Mouse (Mus musculus) spleen, adult 2 months (tissue): ENCODE results near the gene Clta.

ENCODE experiments used
- CTCF ChIP-seq: fragments of 200-500 bp; IDR thresholded peaks from 2 replicates; pipeline ENCODE4 v1.5.1; 2011; ENCODE audit warnings: mild to moderate bottlenecking, inconsistent platforms; ENCODE audit not compliant: insufficient read depth, insufficient read length, insufficient replicate concordance; ENCODE audit errors: extremely low read depth
- POLR2A ChIP-seq: fragments of 200-500 bp; IDR thresholded peaks from 2 replicates; pipeline ENCODE4 v1.6.1; 2011; ENCODE audit warnings: low read depth, low read length, inconsistent platforms

DNA sequence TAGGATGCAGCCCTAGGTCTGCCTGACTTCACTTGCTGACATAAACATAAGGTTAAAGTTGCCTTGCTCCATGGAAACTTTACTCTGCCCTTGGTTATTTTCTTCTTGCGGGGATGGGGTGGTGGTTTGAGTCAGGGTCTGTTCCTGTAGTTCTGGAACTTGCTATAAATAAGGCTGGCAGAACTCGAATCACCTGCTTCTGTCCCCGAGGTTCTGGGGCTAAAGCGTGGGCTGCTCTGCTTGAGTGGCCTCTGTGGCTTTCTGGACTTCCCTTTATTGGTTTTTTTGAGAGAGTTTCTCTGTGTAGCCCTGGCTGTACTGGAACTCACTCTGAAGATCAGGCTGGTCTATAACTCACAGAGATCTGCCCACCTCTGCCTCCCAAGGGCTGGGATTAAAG, 11.8 kb downstream of the Clta start:
- TF ChIP-seq POLR2A (no peak), CTCF (no peak)
